Mouse (Mus musculus): ENCODE measurements around the gene Gtpbp6.

GRCm38 (mm10) chr5:110099656-110100580, 8.1 kb downstream of the Gtpbp6 start, which contains the start of gene Plcxd1:
- TF ChIP-seq CTCF (IDR thresholded peaks at IDR 0.05; ENCODE audit: low read depth, low read length) (no peak), POLR2A (IDR thresholded peaks at IDR 0.05; ENCODE audit: extremely low read depth, insufficient read depth, low read length) (no peak)

Data from liver, adult 2 months (tissue).